Mouse (Mus musculus): ENCODE measurements at regions not wholly inside any gene's neighbourhood (a gene's known extent, or its start where the extent isn't known, plus 50 kb on each side); places are given as distances from the start of the nearest gene placed in this dataset.

GRCm38 (mm10) chr3:104327034-104327729 is 107.0 kb upstream of the Magi3 start:
- no peaks in the 10 kb centered on the region for H3K9me3 ChIP-seq (replicated peaks; ENCODE audit: control insufficient read depth, low read length)
- H3K27ac ChIP-seq (ENCODE audit: low read depth, low read length) = no peak overlapping the region
- no peak for ATAC-seq (replicated peaks; ENCODE audit: insufficient number of reproducible peaks, low FRiP score, low TSS enrichment)
- H3K4me2 ChIP-seq = no peak overlapping the region
- H3K4me1 ChIP-seq (ENCODE audit: control insufficient read depth, insufficient read depth, low read length) = peaks cover 3% of the 10 kb centered on the region; the same call in 1 of the 2 replicates
- H3K36me3 ChIP-seq (ENCODE audit: control insufficient read depth, insufficient read depth, low read length) = no peaks in the 10 kb centered on the region
- H3K27me3 ChIP-seq (ENCODE audit: control insufficient read depth, insufficient read depth, low read length) = no peaks in the 10 kb centered on the region
- H3K9ac ChIP-seq (ENCODE audit: low read depth, low read length) = no peak overlapping the region
- no peak overlapping the region for H3K4me3 ChIP-seq (ENCODE audit: low read depth, low read length)
- WGBS (ENCODE audit: insufficient replicate concordance) = 76% methylated on average over 12 of the region's 12 CpGs

GRCm38 (mm10) chr3:104322591-104322990 is 102.4 kb upstream of the Magi3 start:
- Histone ChIP-seq H3K4me3 (ENCODE audit: low read depth, low read length) (no peak overlapping the region), H3K27ac (ENCODE audit: low read depth, low read length) (no peak overlapping the region), H3K4me1 (ENCODE audit: control insufficient read depth, insufficient read depth, low read length) (peaks cover 27% of the 10 kb centered on the region), H3K9me3 (replicated peaks; ENCODE audit: control insufficient read depth, low read length) (no peaks in the 10 kb centered on the region), H3K36me3 (ENCODE audit: control insufficient read depth, insufficient read depth, low read length) (no peaks in the 10 kb centered on the region), H3K27me3 (ENCODE audit: control insufficient read depth, insufficient read depth, low read length) (no peaks in the 10 kb centered on the region), H3K4me2 (no peak overlapping the region), H3K9ac (ENCODE audit: low read depth, low read length) (no peak overlapping the region)
- WGBS (ENCODE audit: insufficient replicate concordance) = 68% methylated on average over 2 of the region's 2 CpGs
- no peak for ATAC-seq (replicated peaks; ENCODE audit: insufficient number of reproducible peaks, low FRiP score, low TSS enrichment)

GRCm38 (mm10) chr3:104320404-104320803 is 100.2 kb upstream of the Magi3 start:
- no peak overlapping the region for H3K9ac ChIP-seq (ENCODE audit: low read depth, low read length)
- 44% methylated on average over 4 of the region's 4 CpGs for WGBS (ENCODE audit: insufficient replicate concordance)
- peaks cover 30% of the 10 kb centered on the region for H3K4me1 ChIP-seq (ENCODE audit: control insufficient read depth, insufficient read depth, low read length)
- no peaks in the 10 kb centered on the region for H3K27me3 ChIP-seq (ENCODE audit: control insufficient read depth, insufficient read depth, low read length)
- no peak for ATAC-seq (replicated peaks; ENCODE audit: insufficient number of reproducible peaks, low FRiP score, low TSS enrichment)
- H3K9me3 ChIP-seq (replicated peaks; ENCODE audit: control insufficient read depth, low read length) = no peaks in the 10 kb centered on the region
- H3K36me3 ChIP-seq (ENCODE audit: control insufficient read depth, insufficient read depth, low read length) = no peaks in the 10 kb centered on the region
- H3K4me2 ChIP-seq = no peak overlapping the region
- H3K4me3 ChIP-seq (ENCODE audit: low read depth, low read length) = no peak overlapping the region
- H3K27ac ChIP-seq (ENCODE audit: low read depth, low read length) = 0 out of 2 replicates have a peak overlapping the region, but pooled peaks have one; percentile 22

- ATAC-seq (replicated peaks; ENCODE audit: insufficient number of reproducible peaks, low FRiP score, low TSS enrichment) = 0 out of 2 replicates have a peak, but pooled peaks have one; percentile 42
- H3K27ac ChIP-seq (ENCODE audit: low read depth, low read length) = peak overlapping the region; percentile 71
- peaks cover 28% of the 10 kb centered on the region for H3K4me1 ChIP-seq (ENCODE audit: control insufficient read depth, insufficient read depth, low read length)
- H3K4me3 ChIP-seq (ENCODE audit: low read depth, low read length) = no peak overlapping the region
- 15% methylated on average over 6 of the region's 6 CpGs for WGBS (ENCODE audit: insufficient replicate concordance)
- no peaks in the 10 kb centered on the region for H3K27me3 ChIP-seq (ENCODE audit: control insufficient read depth, insufficient read depth, low read length)
- no peaks in the 10 kb centered on the region for H3K36me3 ChIP-seq (ENCODE audit: control insufficient read depth, insufficient read depth, low read length)
- no peaks in the 10 kb centered on the region for H3K9me3 ChIP-seq (replicated peaks; ENCODE audit: control insufficient read depth, low read length)
- H3K9ac ChIP-seq (ENCODE audit: low read depth, low read length) = no peak overlapping the region
- H3K4me2 ChIP-seq = peak overlapping the region; percentile 49
These were observed 99.2 kb upstream of the Magi3 start for GRCm38 (mm10) chr3:104319377-104319776.

DNA sequence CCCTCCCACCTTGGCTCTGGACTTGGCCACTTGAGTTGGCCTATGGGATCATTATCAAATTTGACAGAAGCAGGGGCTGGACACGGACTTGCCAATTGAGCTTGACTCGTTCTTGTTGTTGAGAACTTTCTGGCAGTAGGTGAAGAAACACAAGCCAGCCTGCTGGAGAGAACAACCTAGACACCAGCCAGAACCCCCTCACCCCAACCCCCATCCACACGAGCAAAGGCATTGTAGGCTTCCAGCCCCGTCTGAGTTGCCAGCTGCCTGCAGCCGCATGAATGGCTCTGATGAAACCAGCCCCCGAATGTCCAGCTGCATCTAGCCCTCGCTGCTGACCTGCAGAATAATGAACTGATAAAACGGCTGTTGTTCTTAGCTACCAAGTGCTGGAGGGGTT is 98.7 kb upstream of the Magi3 start:
- no peak overlapping the region for H3K4me3 ChIP-seq (ENCODE audit: low read depth, low read length)
- H3K27me3 ChIP-seq (ENCODE audit: control insufficient read depth, insufficient read depth, low read length) = no peaks in the 10 kb centered on the region
- peaks cover 28% of the 10 kb centered on the region for H3K4me1 ChIP-seq (ENCODE audit: control insufficient read depth, insufficient read depth, low read length)
- H3K27ac ChIP-seq (ENCODE audit: low read depth, low read length) = peak overlapping the region; percentile 71
- H3K4me2 ChIP-seq = peak overlapping the region; percentile 49
- no peaks in the 10 kb centered on the region for H3K36me3 ChIP-seq (ENCODE audit: control insufficient read depth, insufficient read depth, low read length)
- H3K9me3 ChIP-seq (replicated peaks; ENCODE audit: control insufficient read depth, low read length) = no peaks in the 10 kb centered on the region
- ATAC-seq (replicated peaks; ENCODE audit: insufficient number of reproducible peaks, low FRiP score, low TSS enrichment) = no peak
- 0 out of 2 replicates have a peak overlapping the region, but pooled peaks have one; percentile 8 for H3K9ac ChIP-seq (ENCODE audit: low read depth, low read length)
- 7% methylated on average over 8 of the region's 8 CpGs for WGBS (ENCODE audit: insufficient replicate concordance)

- 58% methylated on average over 4 of the region's 4 CpGs for WGBS (ENCODE audit: insufficient replicate concordance)
- H3K27ac ChIP-seq (ENCODE audit: low read depth, low read length) = no peak overlapping the region
- no peaks in the 10 kb centered on the region for H3K27me3 ChIP-seq (ENCODE audit: control insufficient read depth, insufficient read depth, low read length)
- no peak overlapping the region for H3K4me3 ChIP-seq (ENCODE audit: low read depth, low read length)
- ATAC-seq (replicated peaks; ENCODE audit: insufficient number of reproducible peaks, low FRiP score, low TSS enrichment) = no peak
- H3K4me2 ChIP-seq = no peak overlapping the region
- no peak overlapping the region for H3K9ac ChIP-seq (ENCODE audit: low read depth, low read length)
- no peaks in the 10 kb centered on the region for H3K9me3 ChIP-seq (replicated peaks; ENCODE audit: control insufficient read depth, low read length)
- H3K4me1 ChIP-seq (ENCODE audit: control insufficient read depth, insufficient read depth, low read length) = peaks cover 28% of the 10 kb centered on the region
- H3K36me3 ChIP-seq (ENCODE audit: control insufficient read depth, insufficient read depth, low read length) = no peaks in the 10 kb centered on the region
These were observed 97.4 kb upstream of the Magi3 start for GRCm38 (mm10) chr3:104317528-104317927.

- WGBS (ENCODE audit: insufficient replicate concordance) = 58% methylated on average over 4 of the region's 4 CpGs
- Histone ChIP-seq H3K4me1 (ENCODE audit: control insufficient read depth, insufficient read depth, low read length) (peaks cover 12% of the 10 kb centered on the region), H3K36me3 (ENCODE audit: control insufficient read depth, insufficient read depth, low read length) (no peaks in the 10 kb centered on the region), H3K9me3 (replicated peaks; ENCODE audit: control insufficient read depth, low read length) (no peaks in the 10 kb centered on the region), H3K4me3 (ENCODE audit: low read depth, low read length) (no peak overlapping the region), H3K9ac (ENCODE audit: low read depth, low read length) (no peak overlapping the region), H3K27ac (ENCODE audit: low read depth, low read length) (no peak overlapping the region), H3K27me3 (ENCODE audit: control insufficient read depth, insufficient read depth, low read length) (no peaks in the 10 kb centered on the region), H3K4me2 (no peak overlapping the region)
- ATAC-seq (replicated peaks; ENCODE audit: insufficient number of reproducible peaks, low FRiP score, low TSS enrichment) = no peak
These were observed 92.9 kb upstream of the Magi3 start for GRCm38 (mm10) chr3:104313063-104313462.

DNA sequence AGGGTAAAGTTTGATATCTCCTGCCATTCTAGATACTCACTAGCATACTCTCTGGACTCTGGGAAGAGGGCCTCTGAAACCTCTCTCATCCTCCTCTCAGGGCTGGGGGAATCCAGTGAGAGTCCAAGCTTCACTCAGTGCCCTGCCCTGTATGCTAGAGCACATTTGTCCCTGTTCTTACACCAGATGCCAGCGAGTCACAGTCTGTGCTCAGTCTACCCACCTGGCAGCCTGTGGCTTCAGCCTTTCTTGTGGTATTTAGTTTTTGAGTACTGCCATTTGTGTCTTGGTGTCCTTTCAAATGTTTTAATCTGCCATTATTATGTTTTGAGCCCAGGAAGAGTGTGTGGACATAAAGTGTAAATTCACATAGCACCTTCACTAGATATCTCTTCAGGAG is 86.8 kb upstream of the Magi3 start:
- no peak overlapping the region for H3K27ac ChIP-seq (ENCODE audit: low read depth, low read length)
- no peak overlapping the region for H3K4me3 ChIP-seq (ENCODE audit: low read depth, low read length)
- H3K27me3 ChIP-seq (ENCODE audit: control insufficient read depth, insufficient read depth, low read length) = no peaks in the 10 kb centered on the region
- no peak for ATAC-seq (replicated peaks; ENCODE audit: insufficient number of reproducible peaks, low FRiP score, low TSS enrichment)
- no peaks in the 10 kb centered on the region for H3K36me3 ChIP-seq (ENCODE audit: control insufficient read depth, insufficient read depth, low read length)
- peaks cover 15% of the 10 kb centered on the region for H3K4me1 ChIP-seq (ENCODE audit: control insufficient read depth, insufficient read depth, low read length)
- no peak overlapping the region for H3K4me2 ChIP-seq
- WGBS (ENCODE audit: insufficient replicate concordance) = 72% methylated on average over 1 of the region's 1 CpGs
- no peaks in the 10 kb centered on the region for H3K9me3 ChIP-seq (replicated peaks; ENCODE audit: control insufficient read depth, low read length)
- H3K9ac ChIP-seq (ENCODE audit: low read depth, low read length) = no peak overlapping the region

All from heart, embryonic 11.5 days (tissue).